In genomic region chr9:66038581-66038980, GRCm38 (mm10) we compare ENCODE assay signal across 26 mouse cellular contexts.
"Had no signal": no experiment of that assay in that cellular context is flagged by ENCODE, and none has a peak within 500 bp of the region (broad histone marks: within the 10 kb centered on the region; RNA-seq: fewer than 3 reads in every experiment).

No protein-coding gene starts in this region.

- H3K27me3 ChIP-seq: heart, embryonic 12.5 days; heart, embryonic 13.5 days; heart, embryonic 15.5 days; hindbrain, embryonic 12.5 days; hindbrain, embryonic 13.5 days; hindbrain, embryonic 15.5 days; intestine, embryonic 15.5 days; kidney, embryonic 15.5 days had no signal

- H3K9me3 ChIP-seq: heart, embryonic 12.5 days; heart, embryonic 13.5 days; heart, embryonic 15.5 days; hindbrain, embryonic 10.5 days; hindbrain, embryonic 12.5 days; hindbrain, embryonic 13.5 days; hindbrain, embryonic 15.5 days; intestine, embryonic 15.5 days; kidney, embryonic 15.5 days had no signal

- H3K4me1 ChIP-seq: heart, embryonic 12.5 days; heart, embryonic 13.5 days; heart, embryonic 15.5 days; hindbrain, embryonic 10.5 days; hindbrain, embryonic 12.5 days; hindbrain, embryonic 13.5 days; hindbrain, embryonic 15.5 days; intestine, embryonic 15.5 days; kidney, embryonic 15.5 days had no signal

- DNase-seq: heart, postnatal 10 days; heart, postnatal 14 days; heart, postnatal 36 days; heart, postnatal 4 days; kidney, adult 11 months; kidney, adult 18-20 months; kidney, adult 2 months; kidney, adult 8-10 months; kidney, adult 9 months; kidney, postnatal 10 days; kidney, postnatal 14 days; kidney, postnatal 25 days; kidney, postnatal 36 days; kidney, postnatal 4 days had no signal

- H3K4me3 ChIP-seq: heart, embryonic 12.5 days; heart, embryonic 13.5 days; heart, embryonic 15.5 days; hindbrain, embryonic 10.5 days; hindbrain, embryonic 12.5 days; hindbrain, embryonic 13.5 days; hindbrain, embryonic 15.5 days; intestine, embryonic 15.5 days; kidney, embryonic 15.5 days had no signal

- H3K27ac ChIP-seq: heart, embryonic 13.5 days; heart, embryonic 15.5 days; hindbrain, embryonic 10.5 days; hindbrain, embryonic 12.5 days; hindbrain, embryonic 13.5 days; hindbrain, embryonic 14.5 days; hindbrain, embryonic 15.5 days; hindbrain, postnatal 0 days; intestine, embryonic 15.5 days; kidney, embryonic 15.5 days; kidney, postnatal 0 days had no signal
